Comparison of ENCODE assay signal across 18 mouse cellular contexts in the genomic region with DNA sequence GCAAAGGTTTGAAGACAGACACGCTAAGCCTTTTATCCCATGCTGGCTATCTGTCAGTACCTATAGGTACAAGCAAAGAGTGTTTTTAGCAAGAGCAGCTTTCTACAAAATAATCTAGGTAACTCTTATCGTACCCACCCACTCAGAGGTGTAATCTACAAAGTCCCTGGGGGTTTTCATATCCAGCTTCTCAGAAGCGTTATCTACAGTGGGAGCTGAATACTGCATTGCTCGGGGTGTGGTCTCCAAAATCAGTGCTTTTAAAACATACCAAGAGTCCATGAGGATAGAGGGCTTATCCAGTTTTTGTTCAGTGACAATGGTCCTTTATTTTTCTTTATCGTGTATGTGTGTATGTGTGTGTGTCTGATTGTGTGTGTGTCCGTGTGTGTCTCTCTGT. TPM values are rescaled to one million over a fixed set of nuclear protein-coding genes. Genes with fewer than 3 reads are reported as not detected.
"Had no signal": no experiment of that assay in that cellular context is flagged by ENCODE, and none has a peak within 500 bp of the region (broad histone marks: within the 10 kb centered on the region; RNA-seq: fewer than 3 reads in every experiment).

No protein-coding gene starts in this region.

- H3K9ac ChIP-seq: neural tube, embryonic 13.5 days; neural tube, embryonic 15.5 days; stomach, embryonic 15.5 days had no signal

- H3K4me2 ChIP-seq: neural tube, embryonic 13.5 days; neural tube, embryonic 15.5 days; stomach, embryonic 15.5 days had no signal

- H3K27me3 ChIP-seq: neural tube, embryonic 13.5 days; neural tube, embryonic 15.5 days; stomach, embryonic 15.5 days had no signal

- H3K36me3 ChIP-seq: neural tube, embryonic 13.5 days; neural tube, embryonic 15.5 days; stomach, embryonic 15.5 days had no signal

- H3K4me3 ChIP-seq: neural tube, embryonic 13.5 days; neural tube, embryonic 15.5 days; stomach, embryonic 15.5 days had no signal

- H3K4me1 ChIP-seq: neural tube, embryonic 13.5 days; neural tube, embryonic 15.5 days; stomach, embryonic 15.5 days had no signal

- H3K9me3 ChIP-seq: neural tube, embryonic 13.5 days; neural tube, embryonic 15.5 days; stomach, embryonic 15.5 days had no signal

- H3K27ac ChIP-seq: neural tube, embryonic 13.5 days; neural tube, embryonic 15.5 days; stomach, embryonic 15.5 days; stomach, postnatal 0 days had no signal

- DNase-seq: retina, postnatal 1 day; right cerebral cortex, adult 18-20 months; right cerebral cortex, postnatal 14 days; right cerebral cortex, postnatal 25 days; right cerebral cortex, postnatal 4 days; spleen, adult 18-20 months; thymus, adult 18-20 months; thymus, adult 2 months; thymus, postnatal 14 days; thymus, postnatal 25 days; thymus, postnatal 36 days; thymus, postnatal 4 days had no signal

RNA-seq across cellular contexts. Expression of a gene that starts 37.3 kb away (rescaled TPM):
- total RNA-seq: neutrophil, adult 5-6 weeks had no signal
- polyA plus RNA-seq: small intestine, adult 2 months; stomach, embryonic 15.5 days had no signal
